Mouse (Mus musculus): ENCODE measurements around the gene Fam229a. TPM values are rescaled to one million over a fixed set of nuclear protein-coding genes. Genes with fewer than 3 reads are reported as not detected.

Fam229a gene
- polyA plus RNA-seq, 1 experiment from 2014 or later: 0.60 TPM

GRCm38 (mm10) chr4:129502327-129502888 is 11.4 kb downstream of the Fam229a start:
- Histone ChIP-seq H3K4me2 (ENCODE audit: low read depth, low read length) (no peak overlapping the region), H3K27ac (ENCODE audit: low read length) (no peak overlapping the region), H3K4me1 (ENCODE audit: control insufficient read depth, low read depth, low read length) (peaks cover 11% of the 10 kb centered on the region), H3K36me3 (ENCODE audit: control insufficient read depth, insufficient read depth) (no peaks in the 10 kb centered on the region), H3K27me3 (ENCODE audit: control insufficient read depth, insufficient read depth, low read depth, low read length) (no peaks in the 10 kb centered on the region), H3K9ac (ENCODE audit: low read depth, low read length) (no peak overlapping the region), H3K4me3 (ENCODE audit: low read depth, low read length) (no peak overlapping the region), H3K9me3 (replicated peaks; ENCODE audit: control insufficient read depth, low read length) (no peaks in the 10 kb centered on the region)
- ATAC-seq (ENCODE audit: low read depth): no peak
- 26% methylated on average over 9 of the region's 9 CpGs for WGBS (ENCODE audit: insufficient replicate concordance)

GRCm38 (mm10) chr4:129502901-129503444 is 12.0 kb downstream of the Fam229a start:
- Histone ChIP-seq H3K27me3 (ENCODE audit: control insufficient read depth, insufficient read depth, low read depth, low read length) (no peaks in the 10 kb centered on the region), H3K4me3 (ENCODE audit: low read depth, low read length) (no peak overlapping the region), H3K4me1 (ENCODE audit: control insufficient read depth, low read depth, low read length) (peaks cover 11% of the 10 kb centered on the region), H3K27ac (ENCODE audit: low read length) (no peak overlapping the region), H3K4me2 (ENCODE audit: low read depth, low read length) (no peak overlapping the region), H3K36me3 (ENCODE audit: control insufficient read depth, insufficient read depth) (no peaks in the 10 kb centered on the region), H3K9me3 (replicated peaks; ENCODE audit: control insufficient read depth, low read length) (no peaks in the 10 kb centered on the region), H3K9ac (ENCODE audit: low read depth, low read length) (no peak overlapping the region)
- WGBS (ENCODE audit: insufficient replicate concordance): 43% methylated on average over 11 of the region's 11 CpGs
- no peak for ATAC-seq (ENCODE audit: low read depth)

GRCm38 (mm10) chr4:129505511-129505910 is 14.5 kb downstream of the Fam229a start:
- no peaks in the 10 kb centered on the region for H3K36me3 ChIP-seq (ENCODE audit: control insufficient read depth, insufficient read depth)
- H3K27ac ChIP-seq (ENCODE audit: low read length): no peak overlapping the region
- 70% methylated on average over 3 of the region's 3 CpGs for WGBS (ENCODE audit: insufficient replicate concordance)
- H3K9ac ChIP-seq (ENCODE audit: low read depth, low read length): no peak overlapping the region
- no peaks in the 10 kb centered on the region; the same call in 1 of the 2 replicates for H3K27me3 ChIP-seq (ENCODE audit: control insufficient read depth, insufficient read depth, low read depth, low read length)
- ATAC-seq (ENCODE audit: low read depth): no peak
- peaks cover 6% of the 10 kb centered on the region for H3K4me1 ChIP-seq (ENCODE audit: control insufficient read depth, low read depth, low read length)
- H3K4me3 ChIP-seq (ENCODE audit: low read depth, low read length): no peak overlapping the region
- no peak overlapping the region for H3K4me2 ChIP-seq (ENCODE audit: low read depth, low read length)
- H3K9me3 ChIP-seq (replicated peaks; ENCODE audit: control insufficient read depth, low read length): no peaks in the 10 kb centered on the region

- Histone ChIP-seq H3K27me3 (ENCODE audit: control insufficient read depth, insufficient read depth, low read depth, low read length) (peaks cover 20% of the 10 kb centered on the region), H3K4me3 (ENCODE audit: low read depth, low read length) (no peak overlapping the region), H3K9me3 (replicated peaks; ENCODE audit: control insufficient read depth, low read length) (no peaks in the 10 kb centered on the region), H3K9ac (ENCODE audit: low read depth, low read length) (no peak overlapping the region), H3K4me2 (ENCODE audit: low read depth, low read length) (no peak overlapping the region), H3K27ac (ENCODE audit: low read length) (no peak overlapping the region), H3K4me1 (ENCODE audit: control insufficient read depth, low read depth, low read length) (no peaks in the 10 kb centered on the region; the same call in 1 of the 2 replicates), H3K36me3 (ENCODE audit: control insufficient read depth, insufficient read depth) (no peaks in the 10 kb centered on the region)
- ATAC-seq (ENCODE audit: low read depth): no peak
- 47% methylated on average over 9 of the region's 10 CpGs for WGBS (ENCODE audit: insufficient replicate concordance)
Measured at GRCm38 (mm10) chr4:129507434-129508236, 16.6 kb downstream of the Fam229a start.

GRCm38 (mm10) chr4:129508237-129508515 is 17.2 kb downstream of the Fam229a start:
- ATAC-seq (ENCODE audit: low read depth): no peak
- H3K27me3 ChIP-seq (ENCODE audit: control insufficient read depth, insufficient read depth, low read depth, low read length): peaks cover 25% of the 10 kb centered on the region
- WGBS (ENCODE audit: insufficient replicate concordance): 45% methylated on average over 3 of the region's 3 CpGs

GRCm38 (mm10) chr4:129508834-129509600 is 18.0 kb downstream of the Fam229a start:
- Histone ChIP-seq H3K4me2 (ENCODE audit: low read depth, low read length) (no peak overlapping the region), H3K4me1 (ENCODE audit: control insufficient read depth, low read depth, low read length) (peaks cover 12% of the 10 kb centered on the region), H3K4me3 (ENCODE audit: low read depth, low read length) (no peak overlapping the region), H3K27me3 (ENCODE audit: control insufficient read depth, insufficient read depth, low read depth, low read length) (peaks cover 34% of the 10 kb centered on the region), H3K9me3 (replicated peaks; ENCODE audit: control insufficient read depth, low read length) (no peaks in the 10 kb centered on the region), H3K9ac (ENCODE audit: low read depth, low read length) (no peak overlapping the region), H3K27ac (ENCODE audit: low read length) (no peak overlapping the region), H3K36me3 (ENCODE audit: control insufficient read depth, insufficient read depth) (no peaks in the 10 kb centered on the region)
- WGBS (ENCODE audit: insufficient replicate concordance): 51% methylated on average over 15 of the region's 15 CpGs
- ATAC-seq (ENCODE audit: low read depth): no peak

More at GRCm38 (mm10) chr4:129508237-129508515, 17.2 kb downstream of the Fam229a start:
- Histone ChIP-seq H3K9me3 (replicated peaks; ENCODE audit: control insufficient read depth, low read length) (no peaks in the 10 kb centered on the region), H3K27ac (ENCODE audit: low read length) (no peak overlapping the region), H3K4me1 (ENCODE audit: control insufficient read depth, low read depth, low read length) (peaks cover 3% of the 10 kb centered on the region), H3K4me3 (ENCODE audit: low read depth, low read length) (no peak overlapping the region), H3K4me2 (ENCODE audit: low read depth, low read length) (no peak overlapping the region), H3K9ac (ENCODE audit: low read depth, low read length) (no peak overlapping the region), H3K36me3 (ENCODE audit: control insufficient read depth, insufficient read depth) (no peaks in the 10 kb centered on the region)

- no peak for ATAC-seq (ENCODE audit: low read depth)
- H3K9me3 ChIP-seq (replicated peaks; ENCODE audit: control insufficient read depth, low read length): no peaks in the 10 kb centered on the region
- peaks cover 34% of the 10 kb centered on the region for H3K27me3 ChIP-seq (ENCODE audit: control insufficient read depth, insufficient read depth, low read depth, low read length)
- no peak overlapping the region for H3K4me3 ChIP-seq (ENCODE audit: low read depth, low read length)
- H3K4me1 ChIP-seq (ENCODE audit: control insufficient read depth, low read depth, low read length): peaks cover 17% of the 10 kb centered on the region
- no peaks in the 10 kb centered on the region for H3K36me3 ChIP-seq (ENCODE audit: control insufficient read depth, insufficient read depth)
- H3K27ac ChIP-seq (ENCODE audit: low read length): no peak overlapping the region
- WGBS (ENCODE audit: insufficient replicate concordance): 41% methylated on average over 3 of the region's 3 CpGs
- H3K4me2 ChIP-seq (ENCODE audit: low read depth, low read length): no peak overlapping the region
- no peak overlapping the region for H3K9ac ChIP-seq (ENCODE audit: low read depth, low read length)
Measured at GRCm38 (mm10) chr4:129509650-129510049, 18.7 kb downstream of the Fam229a start.

- ATAC-seq (ENCODE audit: low read depth): no peak
- Histone ChIP-seq H3K9me3 (replicated peaks; ENCODE audit: control insufficient read depth, low read length) (no peaks in the 10 kb centered on the region), H3K27ac (ENCODE audit: low read length) (no peak overlapping the region), H3K27me3 (ENCODE audit: control insufficient read depth, insufficient read depth, low read depth, low read length) (peaks cover 34% of the 10 kb centered on the region), H3K4me2 (ENCODE audit: low read depth, low read length) (no peak overlapping the region), H3K4me1 (ENCODE audit: control insufficient read depth, low read depth, low read length) (peaks cover 17% of the 10 kb centered on the region), H3K9ac (ENCODE audit: low read depth, low read length) (no peak overlapping the region), H3K4me3 (ENCODE audit: low read depth, low read length) (no peak overlapping the region), H3K36me3 (ENCODE audit: control insufficient read depth, insufficient read depth) (no peaks in the 10 kb centered on the region)
- 66% methylated on average over 6 of the region's 6 CpGs for WGBS (ENCODE audit: insufficient replicate concordance)
Measured at GRCm38 (mm10) chr4:129510723-129511412, 19.9 kb downstream of the Fam229a start.
